Mouse (Mus musculus) adrenal gland, postnatal 14 days (tissue): ENCODE measurements around the gene Zdhhc8. TPM values are rescaled to one million over a fixed set of nuclear protein-coding genes. Genes with fewer than 3 reads are reported as not detected.
A peak's percentile ranks its signal among the peaks of the same experiment; 100 is the strongest.
"Not testable (repeated sequence)": the region's sequence is repeated elsewhere in the genome, so short reads cannot be mapped to it uniquely, and the experiment has no call there.

Experiments used
- DNase-seq: peaks from one replicate; pipeline ENCODE4 v3.0.0; 2021; ENCODE audit warnings: mixed read lengths
- microRNA-seq, 2 experiments: library from miRNA; unstranded; fragments of <30 nt; microRNA quantifications; one replicate each; pipeline ENCODE4 v1.2.0; 2021
- total RNA-seq: library from RNA; stranded (reverse); gene quantifications from 2 replicates; pipeline ENCODE4 v1.2.3, GENCODE M21; 2021

Zdhhc8 gene
- total RNA-seq, 1 experiment from 2014 or later = 18.6 TPM

DNA sequence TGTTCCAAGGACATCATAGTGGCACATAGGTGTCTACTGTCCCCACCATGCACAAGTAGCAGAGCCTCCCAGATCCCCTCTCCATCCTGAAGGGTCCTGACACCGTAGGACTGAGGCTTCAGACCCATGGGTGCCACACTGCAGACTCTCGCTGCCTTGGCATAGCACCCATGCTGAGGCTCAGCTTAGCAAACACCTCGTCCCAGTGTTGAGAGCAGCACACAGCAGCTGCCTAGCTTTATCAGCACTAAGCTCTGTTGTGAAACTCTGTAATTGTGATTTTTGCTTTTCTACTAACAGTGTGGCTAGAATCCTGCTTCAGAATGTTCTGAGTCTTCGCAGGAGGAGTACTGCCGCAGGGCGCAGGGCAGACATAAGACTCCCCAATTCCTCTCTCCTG is 37.1 kb downstream of the Zdhhc8 start:
- no peak for DNase-seq

- DNase-seq = not testable (repeated sequence)
Measured at GRCm38 (mm10) chr16:18195561-18195960, 39.4 kb downstream of the Zdhhc8 start.

DNA sequence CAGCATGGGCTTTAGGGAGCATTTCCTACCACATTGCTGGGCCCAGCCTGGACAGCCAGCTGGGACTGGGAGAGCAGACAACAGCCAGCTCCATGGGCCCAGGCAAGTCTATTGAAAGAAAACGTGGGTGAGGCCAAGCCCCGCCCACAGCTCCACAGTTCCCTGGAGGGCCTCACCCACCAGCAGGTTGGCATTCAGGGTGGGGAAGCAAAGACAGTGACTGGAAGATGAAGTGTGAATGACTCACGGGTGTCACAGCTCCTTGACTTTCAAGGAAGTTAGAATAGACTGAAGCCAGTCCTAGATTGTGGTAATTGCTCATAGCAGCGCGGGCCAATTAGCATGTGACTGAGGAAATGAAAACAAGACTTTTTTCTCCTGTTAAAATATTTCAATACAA is 39.9 kb downstream of the Zdhhc8 start:
- DNase-seq = peak; percentile 12

- DNase-seq = peak; percentile 14
Measured at GRCm38 (mm10) chr16:18194208-18194985, 40.5 kb downstream of the Zdhhc8 start.

- no peak for DNase-seq
Measured at GRCm38 (mm10) chr16:18191006-18191405, 43.9 kb downstream of the Zdhhc8 start.

- DNase-seq = no peak
Measured at GRCm38 (mm10) chr16:18187221-18187620, 47.7 kb downstream of the Zdhhc8 start.

DNA sequence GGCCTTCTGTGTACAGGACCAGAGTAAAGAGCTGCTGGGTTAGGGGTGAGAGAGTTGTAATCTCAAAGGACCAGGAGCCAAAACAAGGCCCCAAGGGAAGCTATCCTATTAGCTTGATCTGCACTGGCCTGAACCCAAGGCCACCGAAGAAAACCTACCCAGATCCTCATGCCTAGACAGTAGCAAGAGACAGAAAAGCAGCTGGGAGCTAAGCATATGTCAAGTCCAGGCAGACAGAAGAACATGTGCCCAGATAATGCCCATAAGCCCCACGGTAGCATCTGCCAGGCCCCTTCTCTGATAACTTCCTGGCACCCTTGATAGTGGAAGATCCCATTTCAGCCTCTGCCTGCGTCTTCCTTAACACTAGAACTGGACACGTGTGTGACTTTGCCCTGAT is 48.1 kb downstream of the Zdhhc8 start:
- DNase-seq = no peak

- DNase-seq = no peak
Measured at GRCm38 (mm10) chr16:18185715-18186449, 49.1 kb downstream of the Zdhhc8 start.

GRCm38 (mm10) chr16:18182766-18183165 is 52.2 kb downstream of the Zdhhc8 start:
- DNase-seq = no peak

GRCm38 (mm10) chr16:18181398-18181797 is 53.5 kb downstream of the Zdhhc8 start:
- no peak for DNase-seq

GRCm38 (mm10) chr16:18179591-18179990 is 55.3 kb downstream of the Zdhhc8 start:
- DNase-seq = no peak

DNA sequence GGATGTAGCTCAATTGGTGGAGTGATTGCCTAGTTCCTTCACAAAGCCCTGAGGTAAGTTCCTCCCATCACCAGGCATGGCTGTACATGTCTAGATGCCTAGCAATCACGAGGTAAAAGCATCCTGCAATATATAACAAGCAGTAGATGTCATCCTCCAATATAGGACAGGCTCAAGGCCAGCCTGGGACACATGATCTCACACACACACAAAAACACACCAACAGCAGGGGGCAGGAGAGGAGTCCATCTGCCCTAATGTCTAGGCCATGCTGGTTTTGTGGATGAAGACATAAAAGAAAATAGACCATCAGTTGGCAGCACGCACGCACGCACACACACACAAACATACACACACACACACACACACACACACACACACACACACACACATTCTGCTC is 58.2 kb downstream of the Zdhhc8 start:
- peak; percentile 43 for DNase-seq

DNA sequence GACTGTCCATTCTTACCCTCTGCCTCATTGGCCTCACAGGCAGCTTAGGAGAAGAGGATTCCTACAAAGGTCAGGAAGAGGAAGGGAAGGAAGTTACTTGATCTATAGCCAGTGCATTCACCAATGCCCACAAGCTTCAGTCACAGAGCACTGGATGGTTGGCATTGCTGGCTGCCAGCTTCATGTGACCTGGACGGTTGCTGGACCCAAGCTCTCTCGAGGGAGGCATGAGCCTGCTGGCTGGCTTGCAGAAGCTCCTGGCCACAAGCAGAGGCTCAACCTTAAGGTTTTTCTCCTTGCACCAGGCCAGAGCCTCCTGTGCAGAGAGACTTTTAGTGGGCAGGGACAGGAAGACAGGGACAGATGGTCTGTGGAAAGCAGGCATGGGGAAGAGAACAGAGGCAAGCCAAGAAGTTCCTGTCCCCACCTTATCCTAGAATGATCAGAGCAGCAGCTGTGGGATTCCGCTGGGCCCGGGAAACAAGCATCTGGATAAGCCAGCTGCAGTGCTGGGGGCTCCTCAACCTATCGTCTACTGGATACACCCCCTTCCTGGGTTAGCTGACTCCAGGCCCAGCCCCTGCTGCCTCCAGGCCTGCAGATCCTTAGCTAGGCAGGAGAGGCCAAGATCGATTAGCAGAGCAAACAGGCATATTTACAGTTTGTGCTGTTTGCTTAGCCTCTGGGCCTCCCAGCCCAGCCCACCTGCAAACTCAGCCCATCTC is 59.0 kb downstream of the Zdhhc8 start:
- peak; percentile 39 for DNase-seq

- no peak for DNase-seq
Measured at GRCm38 (mm10) chr16:18173788-18174187, 61.1 kb downstream of the Zdhhc8 start.

GRCm38 (mm10) chr16:18173231-18173630 is 61.7 kb downstream of the Zdhhc8 start:
- no peak for DNase-seq

DNA sequence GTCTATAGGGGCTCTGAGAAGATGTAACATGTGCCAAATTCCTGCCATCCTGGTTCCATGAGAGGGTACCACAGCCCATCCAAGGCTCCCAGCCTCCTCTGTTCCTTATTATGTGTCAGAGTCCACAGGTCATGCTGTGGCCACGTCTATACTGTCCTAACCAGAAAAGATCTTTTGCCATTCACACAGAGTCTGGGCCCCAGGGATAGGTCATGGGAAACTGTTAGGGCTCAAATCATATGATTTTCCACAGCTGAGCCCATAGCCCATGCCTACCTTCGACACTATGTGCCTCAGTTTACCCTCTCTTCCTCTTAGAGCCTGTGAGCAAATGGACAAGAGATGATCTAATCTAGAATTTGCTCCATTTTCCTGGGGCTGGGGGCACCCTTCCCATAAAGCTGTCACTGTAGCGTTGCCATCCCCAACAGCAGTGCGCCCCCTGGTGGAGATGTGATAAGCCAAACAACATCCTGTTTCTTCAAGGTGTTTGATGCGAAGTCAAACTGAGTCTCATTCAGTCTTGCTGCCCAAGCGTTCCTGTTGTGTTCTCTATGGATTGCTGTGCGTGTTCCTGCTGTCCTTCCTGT is 62.6 kb downstream of the Zdhhc8 start:
- DNase-seq = peak; percentile 90

Small RNA genes within 50 kb of the gene (microRNA-seq; reads per million reads assigned to microRNA genes)
- gene Gm24572 = 0.38 to 0.85 reads per million in 2 experiments
- 128 to 193 reads per million in 2 experiments for gene Mir1306

Other genes starting within 250 kb of the Zdhhc8 start
- 55.3 and 58.7 TPM in 2 replicates for gene Dgcr6, start 182.3 kb downstream of the Zdhhc8 start, total RNA-seq
- gene Prodh, start 144.9 kb downstream of the Zdhhc8 start, total RNA-seq = 37.6 and 37.9 TPM in 2 replicates
- gene Rtn4r, start 107.5 kb downstream of the Zdhhc8 start, total RNA-seq = 0.33 and 0.86 TPM in 2 replicates
- gene Ccdc188, start 17.3 kb downstream of the Zdhhc8 start, total RNA-seq = not detected in 2 replicates
- 41.0 and 47.0 TPM in 2 replicates for gene Trmt2a, start 13.5 kb upstream of the Zdhhc8 start, total RNA-seq
- gene Ranbp1, start 13.6 kb upstream of the Zdhhc8 start, total RNA-seq = 139 and 155 TPM in 2 replicates
- not detected in 2 replicates for gene Gm49776, start 23.2 kb upstream of the Zdhhc8 start, total RNA-seq
- 32.9 and 37.4 TPM in 2 replicates for gene Dgcr8, start 54.1 kb upstream of the Zdhhc8 start, total RNA-seq
- gene Tango2, start 113.0 kb upstream of the Zdhhc8 start, total RNA-seq = 30.2 and 30.5 TPM in 2 replicates
- gene Arvcf, start 113.0 kb upstream of the Zdhhc8 start, total RNA-seq = 30.0 and 30.2 TPM in 2 replicates
- gene Txnrd2, start 191.2 kb upstream of the Zdhhc8 start, total RNA-seq = 66.4 and 66.5 TPM in 2 replicates
- 117 and 147 TPM in 2 replicates for gene Comt, start 191.7 kb upstream of the Zdhhc8 start, total RNA-seq